Mouse (Mus musculus): ENCODE measurements around the gene Mical1. TPM values are rescaled to one million over a fixed set of nuclear protein-coding genes. Genes with fewer than 3 reads are reported as not detected.

Mical1 gene
- total and polyA plus RNA-seq, 3 experiments, result 23.0 to 67.4 (median 36.3) TPM

DNA sequence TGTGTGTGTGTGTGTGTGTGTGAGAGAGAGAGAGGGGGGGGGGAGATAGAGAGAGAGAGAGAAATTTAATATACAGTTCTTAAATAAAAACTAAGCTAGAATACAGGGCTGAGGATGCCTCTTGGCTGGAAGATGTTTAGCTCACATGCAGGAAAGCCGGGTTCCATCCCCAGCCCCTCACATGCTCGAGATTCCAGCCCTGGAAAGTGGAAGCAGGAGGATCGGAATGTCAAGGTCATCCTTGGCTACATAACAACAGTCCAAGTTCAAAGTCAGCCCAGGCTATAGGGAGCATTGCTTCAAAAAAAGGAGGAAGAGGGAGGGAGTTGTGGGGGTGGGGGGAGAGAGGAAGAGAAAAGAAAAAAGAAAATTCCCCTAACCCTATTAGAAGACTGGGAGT is 41.0 kb upstream of the Mical1 start:
- Histone ChIP-seq H3K27me3 (replicated peaks) (no peaks in the 10 kb centered on the region), H3K27ac (ENCODE audit: insufficient read depth, low read depth) (no peak overlapping the region), H3K36me3 (replicated peaks in 1 of 2; ENCODE audit: control insufficient read depth in 1 of 2, insufficient read depth in 1 of 2, low read length in 1 of 2) (no peaks in the 10 kb centered on the region), H3K9me3 (replicated peaks; ENCODE audit: low read length) (no peaks in the 10 kb centered on the region), H3K4me2 (ENCODE audit: insufficient read depth, low read depth, poor library complexity, severe bottlenecking) (no peak overlapping the region), H3K4me1 (ENCODE audit: control insufficient read depth in 1 of 2, insufficient read depth in 2 of 2) (peaks cover 0 to 3% of the 10 kb centered on the region in 2 experiments; a peak in 2 of 4 replicates), H3K9ac (ENCODE audit: insufficient read depth, low read depth) (no peak overlapping the region), H3K79me2 (replicated peaks; ENCODE audit: control insufficient read depth, extremely low read depth, insufficient read depth, poor library complexity, severe bottlenecking) (no peaks in the 10 kb centered on the region), H3K4me3 (replicated peaks in 1 of 3; ENCODE audit: low read depth in 2 of 3, low read length in 2 of 3, poor library complexity in 1 of 3) (no peak overlapping the region)
- in situ Hi-C loops (cut with MboI; ENCODE audit: low pct_ligation_motif_present, low pct_unique_long_range_greater_than_20kb, low sequenced_read_pairs) (no loop called here), dilution Hi-C loops (cut with MboI; ENCODE audit: extremely low pct_ligation_motif_present, extremely low pct_unique_long_range_greater_than_20kb, low sequenced_read_pairs) (no loop called here)
- no peak for DNase-seq (ENCODE audit: extremely low read depth)
- TF ChIP-seq ZMIZ1 (IDR thresholded peaks at IDR 0.05; ENCODE audit: low read depth, low read length) (no peak), ETS1 (conservative IDR thresholded peaks at IDR 0.05; ENCODE audit: low read depth, low read length) (no peak), MAFK (IDR thresholded peaks at IDR 0.05; ENCODE audit: insufficient replicate concordance, low read length) (no peak), MYC (IDR thresholded peaks at IDR 0.05; ENCODE audit: low read depth, low read length) (no peak), SMC3 (IDR thresholded peaks at IDR 0.05; ENCODE audit: low read depth, low read length) (no peak)

DNA sequence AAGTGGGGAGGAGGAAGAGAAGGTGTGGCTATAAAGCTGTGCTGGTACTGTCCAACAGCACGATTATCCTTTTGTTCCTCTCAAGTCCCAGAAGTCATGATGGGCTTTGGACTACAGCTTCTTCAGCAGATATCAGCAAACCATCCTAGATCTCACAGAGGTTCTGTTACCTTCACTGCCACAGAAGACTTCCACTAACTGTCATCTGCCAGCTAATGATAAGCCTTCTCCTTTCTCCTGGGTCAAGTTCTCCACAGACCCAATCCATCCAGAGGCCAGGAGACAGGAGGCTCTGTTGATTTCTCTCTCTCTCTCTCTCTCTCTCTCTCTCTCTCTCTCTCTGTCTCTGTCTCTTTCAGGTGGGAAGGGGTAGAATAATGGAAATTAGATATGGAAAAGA is 27.9 kb upstream of the Mical1 start:
- no peak for DNase-seq (ENCODE audit: extremely low read depth)
- Histone ChIP-seq H3K4me2 (ENCODE audit: insufficient read depth, low read depth, poor library complexity, severe bottlenecking) (no peak overlapping the region), H3K27me3 (replicated peaks) (no peaks in the 10 kb centered on the region), H3K4me3 (replicated peaks in 1 of 3; ENCODE audit: low read depth in 2 of 3, low read length in 2 of 3, poor library complexity in 1 of 3) (no peak overlapping the region), H3K79me2 (replicated peaks; ENCODE audit: control insufficient read depth, extremely low read depth, insufficient read depth, poor library complexity, severe bottlenecking) (peaks cover 17% of the 10 kb centered on the region), H3K9me3 (replicated peaks; ENCODE audit: low read length) (no peaks in the 10 kb centered on the region), H3K36me3 (replicated peaks in 1 of 2; ENCODE audit: control insufficient read depth in 1 of 2, insufficient read depth in 1 of 2, low read length in 1 of 2) (peaks cover 10 to 19% of the 10 kb centered on the region in 2 experiments), H3K4me1 (ENCODE audit: control insufficient read depth in 1 of 2, insufficient read depth in 2 of 2) (peaks cover 14 to 24% of the 10 kb centered on the region in 2 experiments), H3K27ac (ENCODE audit: insufficient read depth, low read depth) (no peak overlapping the region), H3K9ac (ENCODE audit: insufficient read depth, low read depth) (no peak overlapping the region)
- in situ Hi-C loops (cut with MboI; ENCODE audit: low pct_ligation_motif_present, low pct_unique_long_range_greater_than_20kb, low sequenced_read_pairs) (loop anchor here (10.0 kb wide), 1 partner anchor 57 kb away; no protein-coding TSS in a partner anchor), dilution Hi-C loops (cut with MboI; ENCODE audit: extremely low pct_ligation_motif_present, extremely low pct_unique_long_range_greater_than_20kb, low sequenced_read_pairs) (no loop called here)
- TF ChIP-seq TBP (conservative IDR thresholded peaks at IDR 0.05; ENCODE audit: low read depth, low read length) (no peak), SIN3A (IDR thresholded peaks at IDR 0.05; ENCODE audit: low read length) (no peak)

DNA sequence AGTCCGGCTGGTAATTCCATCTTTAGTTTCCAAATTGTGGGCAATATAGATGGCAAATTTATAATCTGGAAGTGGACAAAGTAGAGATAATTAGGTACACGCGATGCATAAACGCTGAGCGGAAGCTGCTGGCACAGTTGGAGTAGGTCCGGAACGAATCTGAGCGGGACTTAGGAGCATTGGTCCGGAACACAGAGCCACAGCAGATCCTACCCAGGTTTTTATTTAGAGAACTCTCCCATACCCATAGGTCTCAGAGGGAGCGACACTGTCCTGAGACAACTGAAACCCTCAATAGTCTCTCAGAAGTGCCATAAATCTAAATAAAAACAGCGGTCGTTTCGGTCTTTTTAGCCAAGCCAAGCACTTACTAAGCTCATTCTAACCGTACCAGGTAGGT is 26.4 kb upstream of the Mical1 start:
- no peaks in the 10 kb centered on the region for H3K27me3 ChIP-seq (replicated peaks)
- H3K9ac ChIP-seq (ENCODE audit: insufficient read depth, low read depth), result peak overlapping the region; percentile 95
- peak; percentile 60 for DNase-seq (ENCODE audit: extremely low read depth)
- peaks cover 14 to 35% of the 10 kb centered on the region in 2 experiments for H3K4me1 ChIP-seq (ENCODE audit: control insufficient read depth in 1 of 2, insufficient read depth in 2 of 2)
- in situ Hi-C loops (cut with MboI; ENCODE audit: low pct_ligation_motif_present, low pct_unique_long_range_greater_than_20kb, low sequenced_read_pairs), result loop anchor here (10.0 kb wide), 1 partner anchor 55 kb away; no protein-coding TSS in a partner anchor
- H3K4me2 ChIP-seq (ENCODE audit: insufficient read depth, low read depth, poor library complexity, severe bottlenecking), result peak overlapping the region; percentile 92
- H3K27ac ChIP-seq (ENCODE audit: insufficient read depth, low read depth), result peak overlapping the region; percentile 29; the same call in 1 of the 2 replicates
- peaks cover 16 to 32% of the 10 kb centered on the region in 2 experiments for H3K36me3 ChIP-seq (replicated peaks in 1 of 2; ENCODE audit: control insufficient read depth in 1 of 2, insufficient read depth in 1 of 2, low read length in 1 of 2)
- H3K4me3 ChIP-seq (replicated peaks in 1 of 3; ENCODE audit: low read depth in 2 of 3, low read length in 2 of 3, poor library complexity in 1 of 3), result peak overlapping the region; percentile 85 to 90 (median 88)
- TF ChIP-seq USF1 (IDR thresholded peaks at IDR 0.05; ENCODE audit: low read depth, low read length), result no peak
- H3K9me3 ChIP-seq (replicated peaks; ENCODE audit: low read length), result no peaks in the 10 kb centered on the region
- peaks cover 23% of the 10 kb centered on the region for H3K79me2 ChIP-seq (replicated peaks; ENCODE audit: control insufficient read depth, extremely low read depth, insufficient read depth, poor library complexity, severe bottlenecking)
- dilution Hi-C loops (cut with MboI; ENCODE audit: extremely low pct_ligation_motif_present, extremely low pct_unique_long_range_greater_than_20kb, low sequenced_read_pairs), result no loop called here

Data from CH12.LX (cell line).